Mouse (Mus musculus): ENCODE data around the gene Saa1. TPM values are rescaled to one million over a fixed set of nuclear protein-coding genes. Genes with fewer than 3 reads are reported as not detected.

The Saa1 gene
- total and polyA plus RNA-seq, 2 experiments from 2014 or later: 0.43 TPM; not detected in 1

- Histone ChIP-seq H3K4me1 (ENCODE audit: insufficient read depth, low read length) (peaks cover 5% of the 10 kb centered on the region), H3K27ac (peak within 1 kb of the TSS; percentile 78), H3K36me3 (ENCODE audit: insufficient read depth, low read length) (peaks cover 9% of the 10 kb centered on the region; the same call in 1 of the 2 replicates), H3K4me2 (ENCODE audit: low read depth, low read length) (peak within 1 kb of the TSS; percentile 69), H3K9ac (replicated peaks; ENCODE audit: low read length) (peak within 1 kb of the TSS; percentile 87), H3K9me3 (ENCODE audit: low read length) (no peaks in the 10 kb centered on the region), H3K27me3 (ENCODE audit: insufficient read depth, low read length) (no peaks in the 10 kb centered on the region), H3K4me3 (ENCODE audit: low read length) (peak within 1 kb of the TSS; percentile 90)
- peak; percentile 98 for TF ChIP-seq CTCF (IDR thresholded peaks at IDR 0.05; ENCODE audit: low read depth)
- WGBS: 0% methylated on average over 38 of the region's 38 CpGs
- DNase-seq (ENCODE audit: low spot score) (peak; percentile 95), ATAC-seq (peak; percentile 99)
Observed at GRCm38 (mm10) chr7:46710390-46710844, 32.4 kb downstream of the Saa1 start, which contains the start of gene Saal1. TSS of gene Saal1 (minus strand) at chr7:46710680.

- Histone ChIP-seq H3K4me2 (ENCODE audit: low read depth, low read length) (no peak overlapping the region), H3K27ac (no peak overlapping the region), H3K27me3 (ENCODE audit: insufficient read depth, low read length) (no peaks in the 10 kb centered on the region), H3K4me3 (ENCODE audit: low read length) (no peak overlapping the region), H3K9ac (replicated peaks; ENCODE audit: low read length) (no peak overlapping the region), H3K9me3 (ENCODE audit: low read length) (no peaks in the 10 kb centered on the region), H3K4me1 (ENCODE audit: insufficient read depth, low read length) (no peaks in the 10 kb centered on the region), H3K36me3 (ENCODE audit: insufficient read depth, low read length) (peaks cover 57% of the 10 kb centered on the region)
- ATAC-seq (no peak), DNase-seq (ENCODE audit: low spot score) (no peak)
- TF ChIP-seq CTCF (IDR thresholded peaks at IDR 0.05; ENCODE audit: low read depth): no peak
- 86% methylated on average over 6 of the region's 6 CpGs for WGBS
Observed at GRCm38 (mm10) chr7:46700521-46701025, 42.2 kb downstream of the Saa1 start.

- Histone ChIP-seq H3K4me1 (ENCODE audit: insufficient read depth, low read length) (no peaks in the 10 kb centered on the region), H3K4me3 (ENCODE audit: low read length) (no peak overlapping the region), H3K9me3 (ENCODE audit: low read length) (no peaks in the 10 kb centered on the region), H3K36me3 (ENCODE audit: insufficient read depth, low read length) (peaks cover 34% of the 10 kb centered on the region), H3K9ac (replicated peaks; ENCODE audit: low read length) (no peak overlapping the region), H3K27ac (no peak overlapping the region), H3K27me3 (ENCODE audit: insufficient read depth, low read length) (no peaks in the 10 kb centered on the region), H3K4me2 (ENCODE audit: low read depth, low read length) (no peak overlapping the region)
- ATAC-seq (no peak), DNase-seq (ENCODE audit: low spot score) (no peak)
- WGBS: 93% methylated on average over 1 of the region's 1 CpGs
- TF ChIP-seq CTCF (IDR thresholded peaks at IDR 0.05; ENCODE audit: low read depth): no peak
Observed at GRCm38 (mm10) chr7:46696754-46697153, 46.0 kb downstream of the Saa1 start.

Other genes with a start within 250 kb of the Saa1 start
- gene Sergef, start 103.2 kb downstream of the Saa1 start, total RNA-seq (2014; rRNA removed): 41.8 and 53.5 TPM in 2 replicates
- 45.6 and 48.0 TPM in 2 replicates for gene Sergef, start 103.2 kb downstream of the Saa1 start, polyA plus RNA-seq (2015; fragmentation: Nextera tagmentation; extraction: Ambion mirVana)
- gene Tph1, start 70.4 kb downstream of the Saa1 start, total RNA-seq (2014; rRNA removed): 0.73 and 1.0 TPM in 2 replicates
- 0.73 and 0.98 TPM in 2 replicates for gene Tph1, start 70.4 kb downstream of the Saa1 start, polyA plus RNA-seq (2015; fragmentation: Nextera tagmentation; extraction: Ambion mirVana)
- 12.2 and 14.4 TPM in 2 replicates for gene Saal1, start 32.3 kb downstream of the Saa1 start, total RNA-seq (2014; rRNA removed)
- gene Saal1, start 32.3 kb downstream of the Saa1 start, polyA plus RNA-seq (2015; fragmentation: Nextera tagmentation; extraction: Ambion mirVana): 13.0 and 13.4 TPM in 2 replicates
- gene Saa3, start 27.3 kb downstream of the Saa1 start, total RNA-seq (2014; rRNA removed): 0.54 TPM in 1 of 2 replicates, not detected in the other
- 0.36 and 0.43 TPM in 2 replicates for gene Saa3, start 27.3 kb downstream of the Saa1 start, polyA plus RNA-seq (2015; fragmentation: Nextera tagmentation; extraction: Ambion mirVana)
- gene Saa4, start 10.4 kb downstream of the Saa1 start, total RNA-seq (2014; rRNA removed): not detected in 2 replicates
- gene Saa4, start 10.4 kb downstream of the Saa1 start, polyA plus RNA-seq (2015; fragmentation: Nextera tagmentation; extraction: Ambion mirVana): not detected in 2 replicates
- 0.05 TPM in 1 of 2 replicates, not detected in the other for gene Saa2, start 8.8 kb upstream of the Saa1 start, total RNA-seq (2014; rRNA removed)
- gene Saa2, start 8.8 kb upstream of the Saa1 start, polyA plus RNA-seq (2015; fragmentation: Nextera tagmentation; extraction: Ambion mirVana): 0.39 and 1.1 TPM in 2 replicates
- gene Hps5, start 53.1 kb upstream of the Saa1 start, total RNA-seq (2014; rRNA removed): 20.3 and 21.6 TPM in 2 replicates
- gene Hps5, start 53.1 kb upstream of the Saa1 start, polyA plus RNA-seq (2015; fragmentation: Nextera tagmentation; extraction: Ambion mirVana): 8.9 and 9.8 TPM in 2 replicates
- 26.5 and 26.6 TPM in 2 replicates for gene Gtf2h1, start 53.1 kb upstream of the Saa1 start, total RNA-seq (2014; rRNA removed)
- 36.2 and 39.2 TPM in 2 replicates for gene Gtf2h1, start 53.1 kb upstream of the Saa1 start, polyA plus RNA-seq (2015; fragmentation: Nextera tagmentation; extraction: Ambion mirVana)
- 424 and 467 TPM in 2 replicates for gene Ldha, start 98.5 kb upstream of the Saa1 start, total RNA-seq (2014; rRNA removed)
- gene Ldha, start 98.5 kb upstream of the Saa1 start, polyA plus RNA-seq (2015; fragmentation: Nextera tagmentation; extraction: Ambion mirVana): 747 and 766 TPM in 2 replicates
- not detected in 2 replicates for gene Ldhc, start 118.2 kb upstream of the Saa1 start, total RNA-seq (2014; rRNA removed)
- gene Ldhc, start 118.2 kb upstream of the Saa1 start, polyA plus RNA-seq (2015; fragmentation: Nextera tagmentation; extraction: Ambion mirVana): 0.15 and 0.26 TPM in 2 replicates
- gene Tsg101, start 177.0 kb upstream of the Saa1 start, total RNA-seq (2014; rRNA removed): 83.7 and 105 TPM in 2 replicates
- 272 and 279 TPM in 2 replicates for gene Tsg101, start 177.0 kb upstream of the Saa1 start, polyA plus RNA-seq (2015; fragmentation: Nextera tagmentation; extraction: Ambion mirVana)
- 8.4 and 10.1 TPM in 2 replicates for gene Uevld, start 215.5 kb upstream of the Saa1 start, total RNA-seq (2014; rRNA removed)
- 5.0 and 5.4 TPM in 2 replicates for gene Uevld, start 215.5 kb upstream of the Saa1 start, polyA plus RNA-seq (2015; fragmentation: Nextera tagmentation; extraction: Ambion mirVana)
- not detected in 2 replicates for gene Gm9999, start 240.6 kb upstream of the Saa1 start, total RNA-seq (2014; rRNA removed)
- not detected in 2 replicates for gene Gm9999, start 240.6 kb upstream of the Saa1 start, polyA plus RNA-seq (2015; fragmentation: Nextera tagmentation; extraction: Ambion mirVana)